Mouse (Mus musculus) liver, embryonic 15.5 days (tissue): ENCODE measurements around the gene Ctrc. TPM values are rescaled to one million over a fixed set of nuclear protein-coding genes. Genes with fewer than 3 reads are reported as not detected.

Source experiments
- ATAC-seq: fragments of 200-750 bp; cut with Nextera tagmentation; 2 replicates; pipeline ENCODE4 v1.8.0; 2017; ENCODE audit warnings: moderate number of reproducible peaks, mild to moderate bottlenecking, moderate library complexity; ENCODE audit not compliant: insufficient read depth
- H3K27ac ChIP-seq: fragments of 300-500 bp; sonication (generic); replicated peaks from 2 replicates; pipeline ENCODE4 v1.5.1; 2015; ENCODE audit warnings: mild to moderate bottlenecking, inconsistent platforms
- H3K27me3 ChIP-seq: fragments of 300-500 bp; sonication (generic); 2 replicates; pipeline ENCODE4 v1.6.1; 2015; ENCODE audit warnings: mild to moderate bottlenecking, inconsistent platforms
- H3K36me3 ChIP-seq: fragments of 300-500 bp; sonication (generic); replicated peaks from 2 replicates; pipeline ENCODE4 v1.6.1; 2015; ENCODE audit warnings: moderate library complexity, mild to moderate bottlenecking, inconsistent platforms
- H3K4me1 ChIP-seq: fragments of 300-500 bp; sonication (generic); replicated peaks from 2 replicates; pipeline ENCODE4 v1.6.1; 2015; ENCODE audit warnings: inconsistent platforms
- H3K4me2 ChIP-seq: fragments of 300-500 bp; sonication (generic); 2 replicates; pipeline ENCODE4 v1.6.1; 2015; ENCODE audit warnings: moderate library complexity, mild to moderate bottlenecking, inconsistent platforms
- H3K4me3 ChIP-seq: fragments of 300-500 bp; sonication (generic); replicated peaks from 2 replicates; pipeline ENCODE4 v1.5.1; 2015; ENCODE audit warnings: mild to moderate bottlenecking, inconsistent platforms
- H3K9ac ChIP-seq: fragments of 300-500 bp; sonication (generic); 2 replicates; pipeline ENCODE4 v1.6.1; 2015; ENCODE audit warnings: moderate library complexity, mild to moderate bottlenecking, inconsistent platforms
- H3K9me3 ChIP-seq: fragments of 300-500 bp; sonication (generic); replicated peaks from 2 replicates; pipeline ENCODE4 v1.6.1; 2016; ENCODE audit warnings: inconsistent platforms
- WGBS: fragments of 180-500 bp; shearing (Covaris S2); methylation state at CpG from one replicate; pipeline ENCODE4 v1.1.7; 2015; ENCODE audit warnings: mixed read lengths; ENCODE audit not compliant: insufficient replicate concordance; 5-methylcytosine and 5-hydroxymethylcytosine counted together
- polyA plus RNA-seq: library from polyadenylated mRNA; unstranded; fragments of >200 nt; fragmentation: Nextera tagmentation; extraction: Ambion mirVana; gene quantifications from 2 replicates; pipeline ENCODE4 v1.2.1, GENCODE M21; 2015

The Ctrc gene
- polyA plus RNA-seq, 1 experiment from 2014 or later, result not detected

- Histone ChIP-seq H3K27ac (no peak overlapping the region), H3K4me3 (no peak overlapping the region), H3K9me3 (no peaks in the 10 kb centered on the region), H3K4me1 (0 out of 2 replicates have a peak, but pooled peaks cover 4% of the 10 kb centered on the region), H3K4me2 (no peak overlapping the region), H3K36me3 (peaks cover 5% of the 10 kb centered on the region; the same call in 1 of the 2 replicates), H3K27me3 (no peaks in the 10 kb centered on the region), H3K9ac (no peak overlapping the region)
- no peak for ATAC-seq
- 50% methylated on average over 9 of the region's 9 CpGs for WGBS
Measured at GRCm38 (mm10) chr4:141853437-141853836, 7.3 kb upstream of the Ctrc start.

GRCm38 (mm10) chr4:141834536-141835095 lies 11.5 kb downstream of the Ctrc start:
- Histone ChIP-seq H3K4me2 (no peak overlapping the region), H3K27me3 (peaks cover 9% of the 10 kb centered on the region; the same call in 1 of the 2 replicates), H3K27ac (no peak overlapping the region), H3K36me3 (no peaks in the 10 kb centered on the region), H3K9me3 (no peaks in the 10 kb centered on the region), H3K4me1 (no peaks in the 10 kb centered on the region), H3K4me3 (no peak overlapping the region), H3K9ac (no peak overlapping the region)
- no peak for ATAC-seq
- 35% methylated on average over 5 of the region's 5 CpGs for WGBS

- Histone ChIP-seq H3K27ac (no peak overlapping the region), H3K9me3 (no peaks in the 10 kb centered on the region), H3K27me3 (peaks cover 9% of the 10 kb centered on the region; the same call in 1 of the 2 replicates), H3K9ac (no peak overlapping the region), H3K4me3 (no peak overlapping the region), H3K4me2 (no peak overlapping the region), H3K4me1 (no peaks in the 10 kb centered on the region), H3K36me3 (no peaks in the 10 kb centered on the region)
- WGBS, result 59% methylated on average over 1 of the region's 1 CpGs
- no peak for ATAC-seq
Measured at GRCm38 (mm10) chr4:141833911-141834310, 12.2 kb downstream of the Ctrc start.

GRCm38 (mm10) chr4:141831361-141831760 lies 14.8 kb downstream of the Ctrc start:
- no peaks in the 10 kb centered on the region for H3K4me1 ChIP-seq
- H3K36me3 ChIP-seq, result no peaks in the 10 kb centered on the region
- WGBS, result 59% methylated on average over 7 of the region's 7 CpGs
- no peak for ATAC-seq
- no peak overlapping the region for H3K9ac ChIP-seq
- no peak overlapping the region for H3K27ac ChIP-seq
- no peak overlapping the region for H3K4me3 ChIP-seq
- H3K9me3 ChIP-seq, result no peaks in the 10 kb centered on the region
- no peak overlapping the region for H3K4me2 ChIP-seq
- peaks cover 9% of the 10 kb centered on the region; the same call in 1 of the 2 replicates for H3K27me3 ChIP-seq

- no peak overlapping the region for H3K27ac ChIP-seq
- no peak overlapping the region for H3K4me2 ChIP-seq
- H3K4me1 ChIP-seq, result no peaks in the 10 kb centered on the region
- H3K9me3 ChIP-seq, result no peaks in the 10 kb centered on the region
- WGBS, result 62% methylated on average over 11 of the region's 11 CpGs
- H3K9ac ChIP-seq, result no peak overlapping the region
- no peaks in the 10 kb centered on the region for H3K36me3 ChIP-seq
- ATAC-seq, result no peak
- H3K27me3 ChIP-seq, result peaks cover 6% of the 10 kb centered on the region; the same call in 1 of the 2 replicates
- H3K4me3 ChIP-seq, result no peak overlapping the region
Measured at GRCm38 (mm10) chr4:141830381-141830780, 15.8 kb downstream of the Ctrc start.

GRCm38 (mm10) chr4:141828177-141828576 lies 18.0 kb downstream of the Ctrc start:
- H3K36me3 ChIP-seq, result no peaks in the 10 kb centered on the region
- ATAC-seq, result no peak
- no peak overlapping the region for H3K4me3 ChIP-seq
- H3K4me2 ChIP-seq, result no peak overlapping the region
- no peaks in the 10 kb centered on the region for H3K9me3 ChIP-seq
- H3K27me3 ChIP-seq, result no peaks in the 10 kb centered on the region
- 48% methylated on average over 4 of the region's 4 CpGs for WGBS
- no peak overlapping the region for H3K9ac ChIP-seq
- H3K4me1 ChIP-seq, result peaks cover 9% of the 10 kb centered on the region
- H3K27ac ChIP-seq, result no peak overlapping the region

GRCm38 (mm10) chr4:141827401-141827800 lies 18.8 kb downstream of the Ctrc start:
- H3K4me1 ChIP-seq, result peaks cover 15% of the 10 kb centered on the region

GRCm38 (mm10) chr4:141826060-141826459 lies 20.1 kb downstream of the Ctrc start, which contains the start of gene Cela2a:
Gene Cela2a (minus strand): TSS chr4:141826160.
- no peak for ATAC-seq
- no peak within 1 kb of the TSS for H3K9ac ChIP-seq
- peaks cover 15% of the 10 kb centered on the region for H3K4me1 ChIP-seq
- no peak within 1 kb of the TSS for H3K4me3 ChIP-seq
- H3K27ac ChIP-seq, result no peak within 1 kb of the TSS
- H3K4me2 ChIP-seq, result no peak within 1 kb of the TSS
- no peaks in the 10 kb centered on the region for H3K27me3 ChIP-seq
- no peaks in the 10 kb centered on the region for H3K9me3 ChIP-seq
- WGBS, result 46% methylated on average over 5 of the region's 5 CpGs
- no peaks in the 10 kb centered on the region for H3K36me3 ChIP-seq

More at GRCm38 (mm10) chr4:141827401-141827800, 18.8 kb downstream of the Ctrc start:
- H3K4me3 ChIP-seq, result no peak overlapping the region
- H3K4me2 ChIP-seq, result no peak overlapping the region
- no peaks in the 10 kb centered on the region for H3K36me3 ChIP-seq
- H3K27me3 ChIP-seq, result no peaks in the 10 kb centered on the region
- H3K9me3 ChIP-seq, result no peaks in the 10 kb centered on the region
- no peak for ATAC-seq
- no peak overlapping the region for H3K9ac ChIP-seq
- H3K27ac ChIP-seq, result no peak overlapping the region
- 71% methylated on average over 2 of the region's 2 CpGs for WGBS

- no peak overlapping the region for H3K4me2 ChIP-seq
- peak; percentile 63 for ATAC-seq
- WGBS, result 33% methylated on average over 3 of the region's 3 CpGs
- H3K9me3 ChIP-seq, result no peaks in the 10 kb centered on the region
- no peak overlapping the region for H3K9ac ChIP-seq
- H3K36me3 ChIP-seq, result no peaks in the 10 kb centered on the region
- no peak overlapping the region for H3K27ac ChIP-seq
- H3K4me3 ChIP-seq, result no peak overlapping the region
- no peaks in the 10 kb centered on the region; the same call in 1 of the 2 replicates for H3K27me3 ChIP-seq
- peaks cover 15% of the 10 kb centered on the region for H3K4me1 ChIP-seq
Measured at GRCm38 (mm10) chr4:141822979-141823378, 23.2 kb downstream of the Ctrc start.

- Histone ChIP-seq H3K4me1 (peaks cover 15% of the 10 kb centered on the region), H3K4me3 (no peak overlapping the region), H3K4me2 (no peak overlapping the region), H3K36me3 (no peaks in the 10 kb centered on the region), H3K27ac (no peak overlapping the region), H3K9ac (no peak overlapping the region), H3K9me3 (no peaks in the 10 kb centered on the region), H3K27me3 (no peaks in the 10 kb centered on the region; the same call in 1 of the 2 replicates)
- WGBS, result 62% methylated on average over 10 of the region's 10 CpGs
- ATAC-seq, result no peak
Measured at GRCm38 (mm10) chr4:141822089-141822488, 24.1 kb downstream of the Ctrc start.

GRCm38 (mm10) chr4:141821178-141821577 lies 25.0 kb downstream of the Ctrc start:
- Histone ChIP-seq H3K36me3 (no peaks in the 10 kb centered on the region), H3K9me3 (no peaks in the 10 kb centered on the region), H3K4me1 (peaks cover 15% of the 10 kb centered on the region), H3K4me3 (no peak overlapping the region), H3K27ac (no peak overlapping the region), H3K27me3 (no peaks in the 10 kb centered on the region; the same call in 1 of the 2 replicates), H3K4me2 (no peak overlapping the region), H3K9ac (no peak overlapping the region)
- no peak for ATAC-seq
- WGBS, result 56% methylated on average over 3 of the region's 3 CpGs

- H3K9me3 ChIP-seq, result no peaks in the 10 kb centered on the region
- no peak overlapping the region for H3K4me2 ChIP-seq
- H3K27me3 ChIP-seq, result no peaks in the 10 kb centered on the region; the same call in 1 of the 2 replicates
- H3K27ac ChIP-seq, result no peak overlapping the region
- 72% methylated on average over 7 of the region's 7 CpGs for WGBS
- no peak overlapping the region for H3K4me3 ChIP-seq
- no peak overlapping the region for H3K9ac ChIP-seq
- peaks cover 15% of the 10 kb centered on the region for H3K4me1 ChIP-seq
- no peak for ATAC-seq
- H3K36me3 ChIP-seq, result peaks cover 3% of the 10 kb centered on the region; the same call in 1 of the 2 replicates
Measured at GRCm38 (mm10) chr4:141819316-141819715, 26.8 kb downstream of the Ctrc start.
